Mouse (Mus musculus): ENCODE measurements around the gene Fam241a. TPM values are rescaled to one million over a fixed set of nuclear protein-coding genes. Genes with fewer than 3 reads are reported as not detected.

Fam241a gene
- total RNA-seq (2021): 1 to 10 TPM; 1.9 to 2.3 TPM
- long read RNA-seq, experiment 1, partial matches to known transcripts: 0 of 3 reads
- long read RNA-seq, experiment 1, other reads (novel, unspliced or antisense): 0 of 3 reads
- long read RNA-seq, experiment 2, transcript Fam241a-202 (2 exons, 2,234 nt): major isoform, 5 of 6 reads
- long read RNA-seq, experiment 2, partial matches to known transcripts: 0 of 6 reads
- long read RNA-seq, experiment 2, other reads (novel, unspliced or antisense): 1 of 6 reads

DNA sequence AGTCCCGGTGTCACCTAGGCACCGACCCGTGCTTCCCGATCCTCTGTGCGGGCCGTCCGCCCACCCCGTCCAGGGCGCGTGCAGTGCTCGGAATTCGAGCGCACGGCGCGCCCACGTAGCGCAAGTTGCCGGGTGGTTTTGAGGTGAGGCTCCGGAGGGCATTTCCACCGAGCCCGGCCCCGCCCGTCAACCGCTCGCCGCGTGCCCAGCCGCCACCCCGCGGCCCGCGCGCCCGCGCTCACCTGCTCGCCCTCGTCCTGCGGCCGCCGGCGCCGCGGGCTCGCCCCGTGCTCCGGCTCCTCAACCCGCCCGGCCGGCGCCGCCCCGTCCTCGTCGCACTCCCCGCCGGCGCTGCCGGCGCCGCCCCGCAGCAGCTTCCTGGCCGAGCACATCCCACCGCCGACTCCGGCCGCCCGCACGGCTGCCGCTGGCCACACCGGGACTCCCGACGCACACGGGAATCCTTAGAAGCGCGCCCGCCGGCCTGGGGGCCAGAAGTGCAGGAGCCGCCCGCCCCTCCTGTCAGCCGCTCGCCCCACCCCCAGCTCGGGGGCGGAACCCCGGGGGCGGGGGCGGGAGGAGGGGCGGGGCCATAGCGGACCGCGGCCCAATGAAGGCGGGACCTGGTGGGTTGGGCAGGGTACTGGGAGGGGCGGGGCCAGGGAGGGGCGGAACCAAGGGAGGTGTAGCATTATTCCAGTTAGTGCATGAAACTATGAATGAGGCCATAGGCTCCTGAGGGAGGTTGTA lies at the start of gene Fam241a:
Gene Fam241a, minus strand, starts transcription at position 533 of the 750 bp plus-strand sequence.
- peak; percentile 57 to 73 for DNase-seq (ENCODE audit: low spot score in 2 of 2)
- H3K27ac ChIP-seq: peak within 1 kb of the TSS; percentile 72; the same call in 1 of the 2 replicates
- no peak for TF ChIP-seq CTCF (conservative IDR thresholded peaks at IDR 0.05)
- H3K4me3 ChIP-seq: peak within 1 kb of the TSS; percentile 74

DNA sequence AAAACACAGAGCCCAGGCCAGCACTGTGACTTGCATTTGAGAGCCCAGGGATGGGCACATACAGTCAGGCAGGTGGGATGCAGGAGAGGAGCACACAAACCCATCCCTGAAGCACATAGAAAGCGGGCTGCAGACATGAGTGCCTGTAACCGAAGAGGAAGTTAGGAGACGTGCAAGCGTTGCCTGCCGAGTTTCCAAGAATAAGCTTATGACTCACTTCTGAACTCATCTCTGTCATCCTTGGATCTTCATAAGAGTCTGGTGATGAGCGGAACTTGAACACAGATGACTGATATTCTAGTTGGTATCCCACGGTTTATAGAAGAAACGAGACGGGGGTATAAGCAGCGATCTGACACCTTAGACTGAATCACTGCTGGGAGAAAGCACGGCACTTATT lies 36.3 kb upstream of the Fam241a start:
- TF ChIP-seq CTCF (conservative IDR thresholded peaks at IDR 0.05): no peak
- Histone ChIP-seq H3K4me3 (no peak overlapping the region), H3K27ac (no peak overlapping the region)
- peak in 1 of 2 experiments; percentile 10 for DNase-seq (ENCODE audit: low spot score in 2 of 2)

DNA sequence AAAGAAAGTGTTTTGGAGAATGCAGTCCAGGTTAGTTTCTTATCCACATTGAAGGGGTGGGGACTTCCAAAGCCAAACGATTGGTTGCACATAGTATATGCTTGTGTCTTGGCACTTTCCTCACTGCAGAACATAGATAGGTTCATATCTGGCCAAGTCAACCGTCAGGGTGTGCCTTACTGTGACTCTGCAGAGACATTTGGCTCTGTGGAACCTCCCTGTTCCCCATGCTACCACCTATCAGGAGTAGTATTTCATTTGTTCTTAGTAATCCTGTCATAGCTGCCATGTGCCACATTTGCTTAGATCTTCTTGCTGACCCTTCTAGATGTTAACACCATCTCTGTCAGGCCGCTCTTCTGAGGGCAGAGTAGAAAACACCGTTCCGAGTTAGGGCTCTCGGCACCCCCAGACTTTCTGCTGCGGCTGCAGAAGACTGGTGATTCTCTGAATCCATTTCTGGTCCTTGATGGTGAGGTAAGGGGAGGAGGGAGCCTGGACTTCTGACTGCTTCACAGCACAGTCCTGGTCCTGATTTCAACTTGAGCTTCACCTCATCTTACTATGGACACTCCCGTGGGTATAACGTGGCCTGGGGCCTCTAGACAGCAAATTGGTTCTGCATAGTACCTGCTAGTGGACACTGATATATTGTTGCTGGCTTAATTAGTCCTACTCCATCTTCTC lies 34.3 kb upstream of the Fam241a start:
- Histone ChIP-seq H3K4me3 (no peak overlapping the region), H3K27ac (no peak overlapping the region)
- no peak for TF ChIP-seq CTCF (conservative IDR thresholded peaks at IDR 0.05)
- no peak for DNase-seq (ENCODE audit: low spot score in 2 of 2)

DNA sequence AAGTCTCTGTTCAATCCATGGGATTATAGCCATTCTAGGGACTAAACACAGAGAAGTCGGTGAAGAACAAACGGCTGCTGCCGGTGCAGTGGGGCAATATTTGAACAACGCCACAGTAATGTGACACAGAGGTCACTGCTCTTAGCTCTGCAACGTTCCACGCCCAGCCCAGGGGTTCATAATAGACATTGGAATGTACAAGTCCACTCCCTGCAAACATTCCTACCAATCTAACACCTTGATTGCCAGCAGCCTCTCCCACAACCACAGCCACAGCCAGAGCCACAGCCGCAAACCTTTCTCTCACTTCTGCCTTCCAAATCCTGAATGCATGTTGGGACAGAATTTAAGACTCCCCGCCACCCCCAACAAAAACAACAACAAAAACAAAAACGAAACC lies 33.8 kb upstream of the Fam241a start:
- no peak for DNase-seq (ENCODE audit: low spot score in 2 of 2)
- Histone ChIP-seq H3K4me3 (no peak overlapping the region), H3K27ac (no peak overlapping the region)
- no peak for TF ChIP-seq CTCF (conservative IDR thresholded peaks at IDR 0.05)

DNA sequence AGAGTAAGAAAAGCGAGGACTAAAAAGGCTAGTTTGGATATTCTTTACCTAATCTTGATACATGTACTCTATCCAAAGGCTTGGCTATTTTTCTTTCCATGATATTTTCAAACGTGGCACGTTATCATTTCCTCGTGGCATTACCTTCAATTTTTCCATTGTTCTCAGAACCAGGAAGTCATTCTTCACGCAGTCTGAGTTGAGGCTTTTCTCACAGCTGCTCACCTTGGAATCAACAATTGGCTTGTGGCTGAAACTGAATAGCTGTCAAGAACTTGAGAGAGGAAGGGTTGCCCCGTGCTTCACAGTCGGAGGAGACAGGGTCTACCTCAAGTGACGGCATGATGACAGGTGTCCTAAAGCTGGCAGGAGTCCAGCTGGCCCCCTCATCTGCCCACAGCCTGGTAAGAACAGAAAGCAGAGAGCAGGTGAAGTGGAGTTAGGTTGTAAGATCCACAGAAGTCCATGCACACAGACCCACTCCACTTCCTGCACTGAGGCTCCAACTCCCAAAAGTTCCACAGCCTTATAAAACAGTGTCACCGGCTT lies 30.6 kb upstream of the Fam241a start:
- Histone ChIP-seq H3K4me3 (no peak overlapping the region), H3K27ac (no peak overlapping the region)
- DNase-seq (ENCODE audit: low spot score in 2 of 2): no peak
- no peak for TF ChIP-seq CTCF (conservative IDR thresholded peaks at IDR 0.05)

- no peak for TF ChIP-seq CTCF (conservative IDR thresholded peaks at IDR 0.05)
- no peak for DNase-seq (ENCODE audit: low spot score in 2 of 2)
- Histone ChIP-seq H3K4me3 (no peak overlapping the region), H3K27ac (no peak overlapping the region)
Observed at GRCm38 (mm10) chr3:127924464-127924863, 28.3 kb upstream of the Fam241a start.

DNA sequence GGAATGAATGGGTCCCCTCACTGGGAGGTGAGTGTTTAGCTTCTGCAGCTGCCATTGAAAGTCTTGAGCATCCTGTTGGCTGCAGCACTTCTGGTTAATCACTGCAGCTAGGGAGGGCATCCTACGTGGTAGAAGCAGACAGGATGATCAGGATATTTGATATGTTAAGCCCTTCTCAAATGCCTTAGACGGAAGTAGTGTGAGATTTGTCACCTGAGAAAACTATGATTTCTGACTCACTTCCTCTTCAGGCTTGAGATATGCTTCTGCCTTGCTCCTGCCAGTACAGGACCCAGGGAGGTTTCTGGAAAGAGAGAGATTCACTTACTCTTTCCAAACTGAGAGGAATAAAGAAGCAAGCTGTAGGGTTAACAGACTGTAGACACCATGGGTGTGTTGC lies 27.1 kb upstream of the Fam241a start:
- no peak overlapping the region for H3K4me3 ChIP-seq

DNA sequence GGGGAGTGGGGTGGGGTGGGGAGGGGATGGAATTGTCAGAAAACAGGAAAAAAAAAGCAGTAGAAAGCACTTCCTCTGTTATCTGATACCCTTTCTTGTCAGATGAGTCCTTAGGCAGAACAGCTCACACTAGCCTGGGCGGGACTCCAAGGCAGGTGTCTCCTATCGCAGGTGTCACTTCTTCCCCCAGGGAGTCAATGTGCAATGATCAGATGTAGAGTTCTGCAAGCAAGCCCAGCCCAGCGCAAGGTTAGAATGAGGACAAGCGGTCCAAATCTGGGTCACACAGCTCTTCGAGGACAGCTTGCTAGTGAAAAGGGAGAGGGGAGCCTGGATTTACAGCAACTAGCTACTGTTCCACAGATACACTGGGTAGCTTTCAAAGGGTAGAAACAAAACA lies 26.0 kb upstream of the Fam241a start:
- no peak for TF ChIP-seq CTCF (conservative IDR thresholded peaks at IDR 0.05)
- no peak overlapping the region for H3K4me3 ChIP-seq
- DNase-seq (ENCODE audit: low spot score in 2 of 2): no peak

More for the DNA sequence above, 27.1 kb upstream of the Fam241a start:
- no peak overlapping the region for H3K27ac ChIP-seq
- DNase-seq (ENCODE audit: low spot score in 2 of 2): no peak
- no peak for TF ChIP-seq CTCF (conservative IDR thresholded peaks at IDR 0.05)

DNA sequence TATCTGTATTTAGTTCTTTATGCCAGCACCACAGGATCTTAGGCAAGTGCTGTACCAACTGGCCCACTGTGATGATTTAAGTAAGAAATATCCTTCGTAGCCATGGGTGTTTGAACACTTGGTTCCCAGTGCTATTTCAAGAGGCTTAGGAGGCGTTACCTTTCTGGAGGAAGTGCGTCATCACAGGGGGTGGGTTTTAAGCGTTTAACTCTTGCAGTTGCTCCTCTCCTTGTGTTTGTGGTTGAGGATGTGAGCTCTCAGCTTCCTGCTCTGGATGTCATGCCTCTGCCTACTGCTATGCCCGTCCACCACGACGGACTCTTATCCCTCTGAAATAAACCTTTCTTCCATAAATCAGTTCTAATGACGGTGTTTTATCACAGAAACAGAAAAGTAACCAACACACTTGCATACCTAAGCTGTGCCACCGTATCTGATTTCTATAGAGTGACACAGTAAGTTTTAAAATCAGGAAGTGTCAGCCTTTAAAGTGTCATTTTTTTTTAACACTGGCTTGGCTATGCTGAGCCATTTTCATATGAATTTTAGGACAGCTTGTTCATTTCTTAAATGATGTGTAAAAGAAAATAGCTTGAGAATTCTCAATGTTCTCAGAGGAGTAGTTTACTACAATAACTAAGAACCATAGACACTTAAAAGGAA lies 22.0 kb upstream of the Fam241a start:
- Histone ChIP-seq H3K27ac (no peak overlapping the region), H3K4me3 (no peak overlapping the region)
- DNase-seq (ENCODE audit: low spot score in 2 of 2): no peak
- TF ChIP-seq CTCF (conservative IDR thresholded peaks at IDR 0.05): no peak

More for the DNA sequence above, 26.0 kb upstream of the Fam241a start:
- no peak overlapping the region for H3K27ac ChIP-seq

DNA sequence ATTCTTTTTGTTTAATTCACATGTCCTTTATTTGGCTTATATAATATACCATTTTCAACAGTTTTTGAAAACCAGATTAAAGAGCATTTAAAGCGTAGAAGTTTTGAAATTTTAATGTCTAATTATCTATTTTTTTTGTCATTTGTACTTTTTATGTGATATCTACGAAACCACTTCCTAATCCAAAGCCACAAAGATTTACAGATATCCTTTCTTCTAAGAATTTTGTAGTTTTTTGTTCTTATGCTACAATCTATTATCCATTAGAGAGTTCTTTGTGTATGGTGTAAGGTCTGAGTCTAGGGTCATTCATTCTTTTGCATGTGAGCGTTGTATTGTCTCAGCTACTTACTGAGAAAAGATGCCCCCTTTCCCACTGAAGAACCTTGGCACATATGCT lies 21.4 kb upstream of the Fam241a start:
- no peak for TF ChIP-seq CTCF (conservative IDR thresholded peaks at IDR 0.05)
- Histone ChIP-seq H3K4me3 (no peak overlapping the region), H3K27ac (no peak overlapping the region)
- DNase-seq (ENCODE audit: low spot score in 2 of 2): no peak

GRCm38 (mm10) chr3:127915656-127916334 lies 19.7 kb upstream of the Fam241a start:
- no peak overlapping the region for H3K27ac ChIP-seq
- DNase-seq (ENCODE audit: low spot score in 2 of 2): no peak
- TF ChIP-seq CTCF (conservative IDR thresholded peaks at IDR 0.05): no peak
- no peak overlapping the region for H3K4me3 ChIP-seq

Measured in layer of hippocampus, adult 2 months (tissue).